Mouse (Mus musculus) ZHBTc4 (cell line): ENCODE results near the gene Hist2h4.

Experiments used
- DNase-seq: peaks from one replicate; pipeline ENCODE4 v3.0.0-alpha.2; 2011; ENCODE audit warnings: low read depth, low spot score

The Hist2h4 gene

GRCm38 (mm10) chr3:96226695-96227648 is 36.1 kb downstream of the Hist2h4 start:
- peak; percentile 19 for DNase-seq

DNA sequence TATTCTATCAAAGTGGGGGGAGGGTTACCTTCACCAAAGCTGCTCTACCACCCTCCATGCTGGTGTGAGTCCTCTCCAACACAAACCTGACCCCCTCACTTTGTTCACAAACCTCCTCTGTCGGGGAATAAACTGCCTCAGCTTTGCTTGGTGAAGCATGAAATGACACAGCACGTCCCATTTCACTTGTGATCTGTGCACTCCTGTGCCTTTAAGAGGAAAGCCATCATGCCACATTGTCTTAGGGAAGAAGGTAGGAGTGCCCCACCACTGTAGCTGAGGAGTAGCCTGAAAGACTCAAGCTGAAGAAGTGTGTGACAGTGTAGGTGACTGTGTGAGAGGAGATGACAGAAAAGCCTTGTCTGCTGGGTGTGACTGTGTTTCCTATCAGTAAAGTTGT is 37.7 kb downstream of the Hist2h4 start:
- DNase-seq = no peak

DNA sequence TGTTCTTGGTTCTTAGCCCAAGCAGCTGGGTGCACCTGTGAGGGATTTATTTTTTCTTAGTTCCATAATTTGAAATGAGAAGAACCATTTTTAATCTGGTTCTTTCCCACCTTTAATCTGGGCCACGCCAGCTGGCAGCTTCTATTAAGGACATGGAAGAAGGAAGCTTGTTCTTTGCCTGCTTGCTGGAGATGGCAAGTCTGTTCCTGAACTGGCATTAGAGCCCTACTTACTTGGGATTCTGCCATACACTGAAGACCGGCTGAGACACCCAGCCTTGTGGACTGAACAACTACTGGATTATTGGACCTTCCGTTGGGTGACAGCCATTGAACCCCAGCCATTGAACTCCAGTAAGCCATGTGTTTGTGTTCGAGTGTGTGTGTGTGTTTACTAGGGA is 40.3 kb downstream of the Hist2h4 start:
- DNase-seq = no peak

GRCm38 (mm10) chr3:96221640-96222038 is 41.5 kb downstream of the Hist2h4 start:
- no peak for DNase-seq

GRCm38 (mm10) chr3:96220765-96221639 is 42.1 kb downstream of the Hist2h4 start, which contains the start of the genes Hist2h2ac and Hist2h2be:
Hist2h2ac (minus strand) TSS chr3:96220880.
Hist2h2be (plus strand) TSS chr3:96221119.
- peak; percentile 91 for DNase-seq

GRCm38 (mm10) chr3:96220131-96220764 is 42.9 kb downstream of the Hist2h4 start:
- peak; percentile 75 for DNase-seq

GRCm38 (mm10) chr3:96219661-96220130 is 43.4 kb downstream of the Hist2h4 start, which contains the start of the genes Bola1 and Hist2h2ab:
Bola1 (minus strand) TSS chr3:96219709.
Hist2h2ab (plus strand) TSS chr3:96219865.
- DNase-seq = peak; percentile 84

GRCm38 (mm10) chr3:96219191-96219641 is 43.9 kb downstream of the Hist2h4 start:
- peak; percentile 60 for DNase-seq
